Comparison of ENCODE assay signal across 25 mouse cellular contexts in genomic region chr15:89531399-89531798, GRCm38 (mm10). TPM values are rescaled to one million over a fixed set of nuclear protein-coding genes. Genes with fewer than 3 reads are reported as not detected.
"Had no signal": no experiment of that assay in that cellular context is flagged by ENCODE, and none has a peak within 500 bp of the region (broad histone marks: within the 10 kb centered on the region; RNA-seq: fewer than 3 reads in every experiment).

No protein-coding gene starts in this region.

- H3K4me3 ChIP-seq: gastrocnemius, adult 2 months; heart, embryonic 10.5 days; heart, embryonic 12.5 days; hindbrain, embryonic 10.5 days; hindbrain, embryonic 12.5 days; hindbrain, embryonic 15.5 days; intestine, embryonic 15.5 days; left cerebral cortex, adult 2 months; limb, embryonic 10.5 days; limb, embryonic 12.5 days; liver, embryonic 13.5 days; liver, embryonic 15.5 days had no signal

- H3K27ac ChIP-seq: gastrocnemius, adult 2 months; heart, embryonic 10.5 days; intestine, embryonic 15.5 days; limb, embryonic 10.5 days; limb, embryonic 12.5 days; liver, embryonic 13.5 days; liver, embryonic 15.5 days had no signal

- DNase-seq: gastrocnemius, adult 2 months; gastrocnemius, postnatal 10 days; gastrocnemius, postnatal 25 days; heart, adult 18-20 months; heart, postnatal 10 days; heart, postnatal 4 days; kidney, adult 18-20 months; kidney, adult 8-10 months; kidney, postnatal 10 days; kidney, postnatal 25 days; kidney, postnatal 4 days; layer of hippocampus, adult 9-11 months; liver; liver, embryonic 13.5 days had no signal

RNA-seq across cellular contexts. Expression of gene Acr, which starts 36.7 kb away (rescaled TPM):
- total RNA-seq: granulocyte monocyte progenitor cell, adult 5-6 weeks had no signal
